Mouse (Mus musculus) midbrain, embryonic 11.5 days (tissue): Measurements from ENCODE around the gene Ank. TPM values are rescaled to one million over a fixed set of nuclear protein-coding genes. Genes with fewer than 3 reads are reported as not detected.

Experiments
- ATAC-seq: fragments of 200-750 bp; cut with Nextera tagmentation; 2 replicates; pipeline ENCODE4 v1.8.0; 2017; ENCODE audit warnings: moderate TSS enrichment, moderate library complexity; ENCODE audit not compliant: low FRiP score
- DNase-seq: peaks from one replicate; pipeline ENCODE4 v3.0.0; 2015; ENCODE audit warnings: low spot score; ENCODE audit errors: missing footprints
- H3K27ac ChIP-seq: fragments of 300-500 bp; sonication (generic); 2 replicates; pipeline ENCODE4 v1.5.1; 2014; ENCODE audit warnings: low read depth, low read length
- H3K27me3 ChIP-seq: fragments of 300-500 bp; sonication (generic); 2 replicates; pipeline ENCODE4 v1.6.1; 2014; ENCODE audit warnings: mild to moderate bottlenecking, low read length, moderate library complexity, mixed read lengths; ENCODE audit not compliant: control insufficient read depth, insufficient read depth
- H3K36me3 ChIP-seq: fragments of 300-500 bp; sonication (generic); 2 replicates; pipeline ENCODE4 v1.6.1; 2014; ENCODE audit warnings: mild to moderate bottlenecking, low read length, moderate library complexity, mixed read lengths; ENCODE audit not compliant: control insufficient read depth, insufficient read depth
- H3K4me1 ChIP-seq: fragments of 300-500 bp; sonication (generic); 2 replicates; pipeline ENCODE4 v1.6.1; 2014; ENCODE audit warnings: low read length; ENCODE audit not compliant: control insufficient read depth, insufficient read depth
- H3K4me2 ChIP-seq: fragments of 300-500 bp; sonication (generic); 2 replicates; pipeline ENCODE4 v1.6.1; 2014; ENCODE audit warnings: mild to moderate bottlenecking, moderate library complexity
- H3K4me3 ChIP-seq: fragments of 300-500 bp; sonication (generic); 2 replicates; pipeline ENCODE4 v1.5.1; 2014; ENCODE audit warnings: low read depth, low read length
- H3K9ac ChIP-seq: fragments of 300-500 bp; sonication (generic); 2 replicates; pipeline ENCODE4 v1.6.1; 2014; ENCODE audit warnings: low read length
- H3K9me3 ChIP-seq: fragments of 300-500 bp; sonication (generic); 2 replicates; pipeline ENCODE4 v1.6.1; 2016; ENCODE audit warnings: low read length; ENCODE audit not compliant: control insufficient read depth
- WGBS: fragments of 180-500 bp; shearing (Covaris S2); extraction: QIAGEN DNeasy Blood & Tissue Kit; methylation state at CpG from one replicate; pipeline ENCODE4 v1.1.7; 2014; 5-methylcytosine and 5-hydroxymethylcytosine counted together
- polyA plus RNA-seq: library from polyadenylated mRNA; unstranded; fragments of >200 nt; fragmentation: Nextera tagmentation; extraction: Ambion mirVana; gene quantifications from 2 replicates; pipeline ENCODE4 v1.2.1, GENCODE M21; 2014

The Ank gene
- polyA plus RNA-seq, 1 experiment from 2014 or later: 8.6 TPM

GRCm38 (mm10) chr15:27588087-27588826 lies 121.8 kb downstream of the Ank start:
- H3K27ac ChIP-seq: no peak overlapping the region
- no peak overlapping the region for H3K9ac ChIP-seq
- no peak overlapping the region for H3K4me3 ChIP-seq
- 81% methylated on average over 14 of the region's 14 CpGs for WGBS
- DNase-seq (no peak), ATAC-seq (no peak)
- H3K36me3 ChIP-seq: peaks cover 5% of the 10 kb centered on the region
- H3K4me2 ChIP-seq: no peak overlapping the region
- H3K9me3 ChIP-seq: no peaks in the 10 kb centered on the region
- no peaks in the 10 kb centered on the region for H3K27me3 ChIP-seq
- H3K4me1 ChIP-seq: no peaks in the 10 kb centered on the region

GRCm38 (mm10) chr15:27590812-27591211 lies 124.3 kb downstream of the Ank start:
- DNase-seq (no peak), ATAC-seq (no peak)
- peaks cover 5% of the 10 kb centered on the region for H3K36me3 ChIP-seq
- no peak overlapping the region for H3K9ac ChIP-seq
- H3K4me2 ChIP-seq: no peak overlapping the region
- H3K27ac ChIP-seq: no peak overlapping the region
- H3K27me3 ChIP-seq: no peaks in the 10 kb centered on the region
- H3K9me3 ChIP-seq: no peaks in the 10 kb centered on the region
- 96% methylated on average over 9 of the region's 9 CpGs for WGBS
- peaks cover 8% of the 10 kb centered on the region for H3K4me1 ChIP-seq
- H3K4me3 ChIP-seq: no peak overlapping the region

- no peak for ATAC-seq
- no peaks in the 10 kb centered on the region for H3K27me3 ChIP-seq
- no peak for DNase-seq
- H3K4me3 ChIP-seq: no peak overlapping the region
- H3K4me1 ChIP-seq: peaks cover 8% of the 10 kb centered on the region
- H3K36me3 ChIP-seq: peaks cover 5% of the 10 kb centered on the region
- no peak overlapping the region for H3K4me2 ChIP-seq
- 88% methylated on average over 19 of the region's 19 CpGs for WGBS
- H3K27ac ChIP-seq: no peak overlapping the region
- no peaks in the 10 kb centered on the region for H3K9me3 ChIP-seq
- no peak overlapping the region for H3K9ac ChIP-seq
Observed at GRCm38 (mm10) chr15:27592620-27593320, 126.3 kb downstream of the Ank start.

GRCm38 (mm10) chr15:27593717-27594116 lies 127.2 kb downstream of the Ank start:
- no peak for ATAC-seq
- Histone ChIP-seq H3K9me3 (no peaks in the 10 kb centered on the region), H3K36me3 (peaks cover 5% of the 10 kb centered on the region), H3K4me3 (no peak overlapping the region), H3K27ac (no peak overlapping the region), H3K9ac (no peak overlapping the region), H3K4me2 (no peak overlapping the region), H3K4me1 (peaks cover 8% of the 10 kb centered on the region), H3K27me3 (no peaks in the 10 kb centered on the region)
- 72% methylated on average over 13 of the region's 13 CpGs for WGBS
- no peak for DNase-seq

- H3K9ac ChIP-seq: no peak overlapping the region
- peak; percentile 59; the same call in 1 of the 2 replicates for ATAC-seq
- 36% methylated on average over 4 of the region's 4 CpGs for WGBS
Observed at GRCm38 (mm10) chr15:27594973-27595372, 128.5 kb downstream of the Ank start.

GRCm38 (mm10) chr15:27595560-27595959 lies 129.1 kb downstream of the Ank start:
- ATAC-seq: no peak
- Histone ChIP-seq H3K4me3 (no peak overlapping the region), H3K27me3 (no peaks in the 10 kb centered on the region), H3K9ac (no peak overlapping the region), H3K4me2 (no peak overlapping the region), H3K36me3 (peaks cover 1% of the 10 kb centered on the region), H3K4me1 (peaks cover 8% of the 10 kb centered on the region), H3K27ac (no peak overlapping the region; the same call in 1 of the 2 replicates), H3K9me3 (no peaks in the 10 kb centered on the region)
- WGBS: 45% methylated on average over 8 of the region's 8 CpGs
- no peak for DNase-seq

More at GRCm38 (mm10) chr15:27594973-27595372, 128.5 kb downstream of the Ank start:
- H3K27me3 ChIP-seq: no peaks in the 10 kb centered on the region
- H3K4me3 ChIP-seq: no peak overlapping the region
- peak; percentile 89 for DNase-seq
- peak overlapping the region; percentile 11; the same call in 1 of the 2 replicates for H3K27ac ChIP-seq
- no peak overlapping the region for H3K4me2 ChIP-seq
- peaks cover 8% of the 10 kb centered on the region for H3K4me1 ChIP-seq
- H3K9me3 ChIP-seq: no peaks in the 10 kb centered on the region
- H3K36me3 ChIP-seq: peaks cover 5% of the 10 kb centered on the region

GRCm38 (mm10) chr15:27596463-27597140 lies 130.1 kb downstream of the Ank start:
- ATAC-seq (no peak), DNase-seq (no peak)
- no peak overlapping the region for H3K9ac ChIP-seq
- H3K36me3 ChIP-seq: no peaks in the 10 kb centered on the region; the same call in 1 of the 2 replicates
- no peak overlapping the region for H3K27ac ChIP-seq
- no peaks in the 10 kb centered on the region for H3K27me3 ChIP-seq
- no peaks in the 10 kb centered on the region for H3K9me3 ChIP-seq
- WGBS: 86% methylated on average over 3 of the region's 3 CpGs
- no peak overlapping the region for H3K4me2 ChIP-seq
- H3K4me3 ChIP-seq: no peak overlapping the region
- peaks cover 8% of the 10 kb centered on the region for H3K4me1 ChIP-seq

GRCm38 (mm10) chr15:27597516-27597915 lies 131.0 kb downstream of the Ank start:
- H3K27me3 ChIP-seq: no peaks in the 10 kb centered on the region
- WGBS: 82% methylated on average over 4 of the region's 4 CpGs
- no peak for ATAC-seq
- no peak overlapping the region for H3K4me3 ChIP-seq
- no peaks in the 10 kb centered on the region; the same call in 1 of the 2 replicates for H3K36me3 ChIP-seq
- DNase-seq: no peak
- no peak overlapping the region for H3K27ac ChIP-seq
- no peak overlapping the region for H3K9ac ChIP-seq
- peaks cover 8% of the 10 kb centered on the region for H3K4me1 ChIP-seq
- H3K4me2 ChIP-seq: no peak overlapping the region
- no peaks in the 10 kb centered on the region for H3K9me3 ChIP-seq
